Mouse (Mus musculus): ENCODE measurements around the gene Arfgef2. TPM values are rescaled to one million over a fixed set of nuclear protein-coding genes. Genes with fewer than 3 reads are reported as not detected.
A peak's percentile ranks its signal among the peaks of the same experiment; 100 is the strongest.

The Arfgef2 gene
- polyA plus RNA-seq, 1 experiment from 2014 or later, result 4.8 TPM

DNA sequence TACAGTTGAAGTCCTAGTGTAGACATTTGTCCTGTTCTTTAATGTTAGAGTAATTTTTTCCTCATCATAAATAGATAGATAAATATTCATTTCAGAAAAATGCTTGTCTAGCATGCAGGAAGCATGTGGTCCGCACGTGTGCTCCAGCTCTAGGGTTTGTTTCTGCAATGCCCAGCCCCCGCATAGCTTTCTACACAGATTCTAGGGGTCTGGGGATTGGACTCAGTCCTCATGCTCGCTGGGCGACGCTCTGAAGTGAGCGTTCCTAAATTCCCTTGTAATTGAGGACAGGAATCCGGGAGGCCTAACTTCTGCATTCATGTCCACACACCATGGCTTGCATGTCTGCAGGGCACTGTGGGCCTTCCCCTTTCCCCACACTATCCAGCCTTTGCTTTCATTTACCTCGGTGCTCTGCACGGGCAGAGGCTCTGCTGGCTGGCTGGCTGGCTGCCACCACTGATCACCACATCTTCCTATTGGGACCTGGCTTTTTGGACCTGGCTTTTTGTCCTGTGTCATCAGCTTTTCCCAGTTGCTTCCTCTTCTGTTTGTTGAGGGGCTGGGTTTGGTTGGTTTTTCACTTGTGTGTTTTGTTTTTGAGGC lies 69.4 kb downstream of the Arfgef2 start:
- DNase-seq (ENCODE audit: low spot score), result no peak
- Histone ChIP-seq H3K27ac (replicated peaks; ENCODE audit: low read depth, low read length) (no peak overlapping the region), H3K36me3 (ENCODE audit: control insufficient read depth, insufficient read depth, low read length) (peaks cover 14% of the 10 kb centered on the region), H3K4me3 (ENCODE audit: low read depth, low read length) (no peak overlapping the region), H3K9ac (ENCODE audit: low read length) (no peak overlapping the region), H3K4me1 (ENCODE audit: control insufficient read depth, insufficient read depth, low read length) (no peaks in the 10 kb centered on the region), H3K9me3 (ENCODE audit: control insufficient read depth, low read length) (no peaks in the 10 kb centered on the region), H3K27me3 (ENCODE audit: control insufficient read depth, insufficient read depth, low read length) (no peaks in the 10 kb centered on the region), H3K4me2 (ENCODE audit: low read depth, severe bottlenecking) (no peak overlapping the region)
- WGBS, result 85% methylated on average over 10 of the region's 10 CpGs
- no peak for ATAC-seq (ENCODE audit: insufficient number of reproducible peaks, low FRiP score, low TSS enrichment, low read depth)

DNA sequence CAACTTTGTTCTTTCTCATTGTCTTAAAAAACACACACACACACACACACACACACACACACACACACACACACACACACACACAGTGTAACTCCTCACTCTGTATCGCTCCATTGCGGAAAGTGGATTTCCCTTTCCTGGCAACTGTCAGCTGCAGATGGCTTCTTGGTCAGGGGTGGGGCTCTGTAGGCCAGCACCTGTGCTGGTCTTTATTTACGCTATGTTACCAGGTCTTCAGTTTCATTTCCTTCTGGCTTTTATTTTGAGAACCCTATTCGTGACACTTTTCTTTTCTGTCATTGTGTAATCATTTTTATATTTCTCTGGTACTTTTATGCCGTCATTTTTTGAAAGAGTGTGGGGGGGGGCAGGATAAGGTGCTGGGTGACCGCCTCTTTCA lies 70.2 kb downstream of the Arfgef2 start:
- 94% methylated on average over 6 of the region's 6 CpGs for WGBS
- H3K9ac ChIP-seq (ENCODE audit: low read length), result no peak overlapping the region
- no peak overlapping the region for H3K4me3 ChIP-seq (ENCODE audit: low read depth, low read length)
- H3K9me3 ChIP-seq (ENCODE audit: control insufficient read depth, low read length), result no peaks in the 10 kb centered on the region
- H3K36me3 ChIP-seq (ENCODE audit: control insufficient read depth, insufficient read depth, low read length), result peaks cover 14% of the 10 kb centered on the region
- H3K27me3 ChIP-seq (ENCODE audit: control insufficient read depth, insufficient read depth, low read length), result no peaks in the 10 kb centered on the region
- ATAC-seq (ENCODE audit: insufficient number of reproducible peaks, low FRiP score, low TSS enrichment, low read depth) (no peak), DNase-seq (ENCODE audit: low spot score) (no peak)
- no peak overlapping the region for H3K4me2 ChIP-seq (ENCODE audit: low read depth, severe bottlenecking)
- no peaks in the 10 kb centered on the region for H3K4me1 ChIP-seq (ENCODE audit: control insufficient read depth, insufficient read depth, low read length)
- H3K27ac ChIP-seq (replicated peaks; ENCODE audit: low read depth, low read length), result no peak overlapping the region

DNA sequence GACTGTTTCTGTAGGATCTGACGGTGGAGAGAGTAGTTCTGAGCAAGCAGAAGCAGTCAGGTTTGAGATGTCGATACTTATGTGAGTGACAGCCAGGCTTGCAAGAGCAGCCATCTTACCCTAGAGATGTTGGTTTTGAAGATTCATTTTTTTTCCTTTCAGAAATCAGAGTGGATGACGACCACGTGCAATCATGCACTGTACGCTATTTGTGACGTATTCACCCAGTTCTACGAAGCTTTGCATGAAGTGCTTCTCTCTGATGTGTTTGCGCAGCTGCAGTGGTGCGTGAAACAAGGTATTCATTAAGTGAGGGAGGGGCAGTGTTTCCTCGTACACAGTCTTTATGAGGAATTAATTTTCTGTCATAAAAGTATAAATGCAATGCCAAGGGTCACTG lies 70.9 kb downstream of the Arfgef2 start:
- Histone ChIP-seq H3K4me3 (ENCODE audit: low read depth, low read length) (no peak overlapping the region), H3K9ac (ENCODE audit: low read length) (no peak overlapping the region), H3K4me1 (ENCODE audit: control insufficient read depth, insufficient read depth, low read length) (no peaks in the 10 kb centered on the region), H3K27ac (replicated peaks; ENCODE audit: low read depth, low read length) (no peak overlapping the region), H3K27me3 (ENCODE audit: control insufficient read depth, insufficient read depth, low read length) (no peaks in the 10 kb centered on the region), H3K4me2 (ENCODE audit: low read depth, severe bottlenecking) (no peak overlapping the region), H3K36me3 (ENCODE audit: control insufficient read depth, insufficient read depth, low read length) (peaks cover 13% of the 10 kb centered on the region), H3K9me3 (ENCODE audit: control insufficient read depth, low read length) (no peaks in the 10 kb centered on the region)
- ATAC-seq (ENCODE audit: insufficient number of reproducible peaks, low FRiP score, low TSS enrichment, low read depth), result no peak
- WGBS, result 90% methylated on average over 10 of the region's 10 CpGs
- no peak for DNase-seq (ENCODE audit: low spot score)

- H3K4me3 ChIP-seq (ENCODE audit: low read depth, low read length), result no peak overlapping the region
- WGBS, result 91% methylated on average over 7 of the region's 7 CpGs
- no peak for ATAC-seq (ENCODE audit: insufficient number of reproducible peaks, low FRiP score, low TSS enrichment, low read depth)
Measured at GRCm38 (mm10) chr2:166885066-166885465, 79.7 kb downstream of the Arfgef2 start.

GRCm38 (mm10) chr2:166885619-166886018 lies 80.2 kb downstream of the Arfgef2 start:
- no peak overlapping the region for H3K27ac ChIP-seq (replicated peaks; ENCODE audit: low read depth, low read length)
- 68% methylated on average over 10 of the region's 10 CpGs for WGBS
- H3K36me3 ChIP-seq (ENCODE audit: control insufficient read depth, insufficient read depth, low read length), result peaks cover 3% of the 10 kb centered on the region; the same call in 1 of the 2 replicates

More at GRCm38 (mm10) chr2:166885066-166885465, 79.7 kb downstream of the Arfgef2 start:
- no peaks in the 10 kb centered on the region for H3K27me3 ChIP-seq (ENCODE audit: control insufficient read depth, insufficient read depth, low read length)
- no peaks in the 10 kb centered on the region for H3K4me1 ChIP-seq (ENCODE audit: control insufficient read depth, insufficient read depth, low read length)
- no peak overlapping the region for H3K9ac ChIP-seq (ENCODE audit: low read length)
- no peaks in the 10 kb centered on the region for H3K9me3 ChIP-seq (ENCODE audit: control insufficient read depth, low read length)
- no peak for DNase-seq (ENCODE audit: low spot score)
- H3K4me2 ChIP-seq (ENCODE audit: low read depth, severe bottlenecking), result no peak overlapping the region
- H3K27ac ChIP-seq (replicated peaks; ENCODE audit: low read depth, low read length), result no peak overlapping the region; the same call in 1 of the 2 replicates
- peaks cover 3% of the 10 kb centered on the region; the same call in 1 of the 2 replicates for H3K36me3 ChIP-seq (ENCODE audit: control insufficient read depth, insufficient read depth, low read length)

GRCm38 (mm10) chr2:166886231-166886630 lies 80.8 kb downstream of the Arfgef2 start:
- H3K9ac ChIP-seq (ENCODE audit: low read length), result no peak overlapping the region
- ATAC-seq (ENCODE audit: insufficient number of reproducible peaks, low FRiP score, low TSS enrichment, low read depth) (no peak), DNase-seq (ENCODE audit: low spot score) (no peak)
- 92% methylated on average over 3 of the region's 3 CpGs for WGBS
- H3K36me3 ChIP-seq (ENCODE audit: control insufficient read depth, insufficient read depth, low read length), result peaks cover 1% of the 10 kb centered on the region; the same call in 1 of the 2 replicates
- no peak overlapping the region for H3K27ac ChIP-seq (replicated peaks; ENCODE audit: low read depth, low read length)
- H3K4me2 ChIP-seq (ENCODE audit: low read depth, severe bottlenecking), result no peak overlapping the region
- H3K9me3 ChIP-seq (ENCODE audit: control insufficient read depth, low read length), result no peaks in the 10 kb centered on the region
- H3K4me1 ChIP-seq (ENCODE audit: control insufficient read depth, insufficient read depth, low read length), result no peaks in the 10 kb centered on the region
- H3K27me3 ChIP-seq (ENCODE audit: control insufficient read depth, insufficient read depth, low read length), result no peaks in the 10 kb centered on the region
- no peak overlapping the region for H3K4me3 ChIP-seq (ENCODE audit: low read depth, low read length)

More at GRCm38 (mm10) chr2:166885619-166886018, 80.2 kb downstream of the Arfgef2 start:
- no peak for DNase-seq (ENCODE audit: low spot score)
- H3K4me1 ChIP-seq (ENCODE audit: control insufficient read depth, insufficient read depth, low read length), result no peaks in the 10 kb centered on the region
- H3K9me3 ChIP-seq (ENCODE audit: control insufficient read depth, low read length), result no peaks in the 10 kb centered on the region
- H3K4me2 ChIP-seq (ENCODE audit: low read depth, severe bottlenecking), result no peak overlapping the region
- H3K9ac ChIP-seq (ENCODE audit: low read length), result no peak overlapping the region
- H3K27me3 ChIP-seq (ENCODE audit: control insufficient read depth, insufficient read depth, low read length), result no peaks in the 10 kb centered on the region
- ATAC-seq (ENCODE audit: insufficient number of reproducible peaks, low FRiP score, low TSS enrichment, low read depth), result no peak
- no peak overlapping the region for H3K4me3 ChIP-seq (ENCODE audit: low read depth, low read length)

GRCm38 (mm10) chr2:166887816-166888215 lies 82.4 kb downstream of the Arfgef2 start:
- ATAC-seq (ENCODE audit: insufficient number of reproducible peaks, low FRiP score, low TSS enrichment, low read depth), result no peak
- Histone ChIP-seq H3K36me3 (ENCODE audit: control insufficient read depth, insufficient read depth, low read length) (no peaks in the 10 kb centered on the region; the same call in 1 of the 2 replicates), H3K27ac (replicated peaks; ENCODE audit: low read depth, low read length) (no peak overlapping the region), H3K27me3 (ENCODE audit: control insufficient read depth, insufficient read depth, low read length) (no peaks in the 10 kb centered on the region), H3K4me3 (ENCODE audit: low read depth, low read length) (no peak overlapping the region), H3K4me1 (ENCODE audit: control insufficient read depth, insufficient read depth, low read length) (no peaks in the 10 kb centered on the region), H3K9me3 (ENCODE audit: control insufficient read depth, low read length) (no peaks in the 10 kb centered on the region), H3K9ac (ENCODE audit: low read length) (no peak overlapping the region), H3K4me2 (ENCODE audit: low read depth, severe bottlenecking) (no peak overlapping the region)
- 40% methylated on average over 11 of the region's 11 CpGs for WGBS
- peak; percentile 49 for DNase-seq (ENCODE audit: low spot score)

DNA sequence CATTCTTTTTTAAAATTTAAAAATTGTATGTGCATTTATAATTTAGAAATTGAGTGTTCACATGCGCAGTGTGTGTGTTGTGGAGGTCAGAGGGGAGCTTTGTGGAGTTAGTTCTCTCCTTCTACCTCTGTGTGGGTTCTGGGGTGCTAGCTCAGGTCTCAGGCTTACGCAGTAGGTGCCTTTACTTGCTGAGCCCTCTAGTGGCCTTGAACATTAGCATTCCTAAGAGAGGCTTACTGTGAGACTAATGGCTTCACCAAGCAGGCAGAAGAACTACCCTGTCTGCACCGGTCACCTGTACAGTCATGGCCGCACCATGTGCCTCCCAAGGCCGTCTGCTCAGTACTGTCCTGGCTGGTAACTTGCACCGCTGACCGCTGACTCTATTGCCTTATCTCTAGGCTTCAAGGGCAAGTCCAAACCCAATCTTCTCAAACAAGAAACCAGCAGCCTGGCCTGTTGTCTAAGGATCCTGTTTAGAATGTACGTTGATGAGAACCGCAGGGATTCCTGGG lies 86.0 kb downstream of the Arfgef2 start:
- Histone ChIP-seq H3K9ac (ENCODE audit: low read length) (no peak overlapping the region), H3K4me3 (ENCODE audit: low read depth, low read length) (no peak overlapping the region), H3K9me3 (ENCODE audit: control insufficient read depth, low read length) (no peaks in the 10 kb centered on the region), H3K4me1 (ENCODE audit: control insufficient read depth, insufficient read depth, low read length) (no peaks in the 10 kb centered on the region; the same call in 1 of the 2 replicates), H3K27ac (replicated peaks; ENCODE audit: low read depth, low read length) (no peak overlapping the region), H3K27me3 (ENCODE audit: control insufficient read depth, insufficient read depth, low read length) (no peaks in the 10 kb centered on the region), H3K4me2 (ENCODE audit: low read depth, severe bottlenecking) (no peak overlapping the region), H3K36me3 (ENCODE audit: control insufficient read depth, insufficient read depth, low read length) (no peaks in the 10 kb centered on the region; the same call in 1 of the 2 replicates)
- ATAC-seq (ENCODE audit: insufficient number of reproducible peaks, low FRiP score, low TSS enrichment, low read depth) (no peak), DNase-seq (ENCODE audit: low spot score) (no peak)
- 78% methylated on average over 9 of the region's 9 CpGs for WGBS
